Mouse (Mus musculus): ENCODE measurements around the gene Rbm15. TPM values are rescaled to one million over a fixed set of nuclear protein-coding genes. Genes with fewer than 3 reads are reported as not detected.

Rbm15 gene
- 8.5 and 8.8 TPM in 2 replicates for polyA plus RNA-seq (2012; rRNA removed)

DNA sequence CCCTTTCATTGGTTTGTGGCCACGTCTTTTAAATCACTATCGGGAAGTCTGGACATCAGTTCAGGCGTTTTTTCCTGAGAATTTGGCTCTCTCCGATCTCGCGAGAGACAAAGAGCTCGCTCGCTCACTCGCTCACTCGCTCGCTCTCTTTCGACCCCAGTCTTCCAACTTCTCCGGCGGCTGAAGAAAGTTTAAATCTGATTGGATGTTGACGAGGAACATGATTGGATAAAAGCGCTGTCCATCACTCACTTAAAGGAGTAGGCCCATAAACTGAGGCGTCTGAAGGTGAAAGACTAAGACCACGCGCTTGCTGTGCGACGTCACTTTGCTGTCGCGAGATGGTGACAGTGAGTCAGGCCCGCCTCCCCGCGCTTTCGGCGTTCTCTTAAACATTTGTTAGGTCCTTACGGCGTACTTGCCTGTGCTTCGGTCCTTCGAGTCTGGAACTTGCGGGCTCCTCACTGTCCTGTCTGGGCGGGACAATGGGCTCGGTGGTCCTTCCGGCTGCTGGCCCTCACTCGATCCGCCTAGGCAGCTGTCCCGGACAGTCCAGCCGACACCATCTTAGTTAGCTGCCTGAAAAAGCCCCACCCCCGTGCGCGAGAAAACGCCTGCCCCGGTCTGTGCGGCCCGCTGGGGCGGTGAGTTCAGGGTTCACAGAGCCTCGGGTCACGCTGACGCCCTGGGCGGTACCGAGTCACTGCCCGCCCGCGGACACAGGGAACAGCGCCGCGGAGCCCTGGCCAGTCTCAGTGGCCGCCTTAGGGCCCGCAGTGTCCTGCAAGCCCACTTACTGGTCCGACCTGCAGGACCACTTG is at the start of gene Rbm15:
Rbm15 (minus strand) TSS at position 293 of the 821 bp plus-strand sequence.
- Histone ChIP-seq H3K27ac (ENCODE audit: control insufficient read depth, insufficient read depth, low read depth, low read length) (peak within 1 kb of the TSS; percentile 99), H3K27me3 (ENCODE audit: control insufficient read depth, insufficient read depth, low read length) (no peaks in the 10 kb centered on the region), H3K36me3 (ENCODE audit: control insufficient read depth, insufficient read depth, low read length) (peaks cover 6% of the 10 kb centered on the region; the same call in 1 of the 2 replicates), H3K4me1 (ENCODE audit: control insufficient read depth, insufficient read depth, low read length) (peaks cover 9% of the 10 kb centered on the region), H3K4me3 (ENCODE audit: control insufficient read depth, low read depth, low read length) (peak within 1 kb of the TSS; percentile 89)
- TF ChIP-seq POLR2A (IDR thresholded peaks at IDR 0.05; ENCODE audit: control insufficient read depth, low read depth, low read length) (peak; percentile 70), CTCF (IDR thresholded peaks at IDR 0.05; ENCODE audit: control insufficient read depth, insufficient read depth, insufficient replicate concordance, low read depth, low read length) (no peak)

GRCm38 (mm10) chr3:107379422-107379821 is 45.9 kb upstream of the Rbm15 start:
- H3K4me3 ChIP-seq (ENCODE audit: control insufficient read depth, low read depth, low read length), result no peak overlapping the region
- no peaks in the 10 kb centered on the region for H3K27me3 ChIP-seq (ENCODE audit: control insufficient read depth, insufficient read depth, low read length)
- TF ChIP-seq POLR2A (IDR thresholded peaks at IDR 0.05; ENCODE audit: control insufficient read depth, low read depth, low read length), result no peak
- TF ChIP-seq CTCF (IDR thresholded peaks at IDR 0.05; ENCODE audit: control insufficient read depth, insufficient read depth, insufficient replicate concordance, low read depth, low read length), result peak; percentile 65; the same call in 1 of the 2 replicates
- peaks cover 4% of the 10 kb centered on the region for H3K4me1 ChIP-seq (ENCODE audit: control insufficient read depth, insufficient read depth, low read length)
- no peak overlapping the region for H3K27ac ChIP-seq (ENCODE audit: control insufficient read depth, insufficient read depth, low read depth, low read length)
- H3K36me3 ChIP-seq (ENCODE audit: control insufficient read depth, insufficient read depth, low read length), result no peaks in the 10 kb centered on the region

DNA sequence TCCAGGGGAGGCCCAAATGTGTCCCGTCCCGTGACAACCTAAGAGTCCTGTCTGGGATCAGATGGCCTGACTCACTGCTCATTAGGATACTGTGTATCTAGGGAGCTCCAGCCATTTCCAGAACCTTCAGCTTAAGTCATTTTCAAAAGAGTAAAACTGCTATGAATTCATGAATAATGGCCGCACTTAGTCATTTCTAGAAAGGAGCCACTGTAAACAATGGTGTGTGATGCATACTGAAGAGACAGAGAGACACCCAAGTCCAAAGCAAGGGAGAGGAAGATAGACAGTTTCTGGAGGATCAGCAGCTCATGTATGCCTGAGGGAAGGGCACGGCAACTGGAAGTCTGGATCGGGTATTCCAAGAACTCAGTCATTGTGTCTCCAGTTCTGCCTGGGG is 45.2 kb upstream of the Rbm15 start:
- no peak overlapping the region for H3K27ac ChIP-seq (ENCODE audit: control insufficient read depth, insufficient read depth, low read depth, low read length)
- H3K27me3 ChIP-seq (ENCODE audit: control insufficient read depth, insufficient read depth, low read length), result no peaks in the 10 kb centered on the region
- peaks cover 4% of the 10 kb centered on the region for H3K4me1 ChIP-seq (ENCODE audit: control insufficient read depth, insufficient read depth, low read length)
- no peaks in the 10 kb centered on the region for H3K36me3 ChIP-seq (ENCODE audit: control insufficient read depth, insufficient read depth, low read length)
- no peak overlapping the region for H3K4me3 ChIP-seq (ENCODE audit: control insufficient read depth, low read depth, low read length)
- TF ChIP-seq POLR2A (IDR thresholded peaks at IDR 0.05; ENCODE audit: control insufficient read depth, low read depth, low read length) (no peak), CTCF (IDR thresholded peaks at IDR 0.05; ENCODE audit: control insufficient read depth, insufficient read depth, insufficient replicate concordance, low read depth, low read length) (no peak)

DNA sequence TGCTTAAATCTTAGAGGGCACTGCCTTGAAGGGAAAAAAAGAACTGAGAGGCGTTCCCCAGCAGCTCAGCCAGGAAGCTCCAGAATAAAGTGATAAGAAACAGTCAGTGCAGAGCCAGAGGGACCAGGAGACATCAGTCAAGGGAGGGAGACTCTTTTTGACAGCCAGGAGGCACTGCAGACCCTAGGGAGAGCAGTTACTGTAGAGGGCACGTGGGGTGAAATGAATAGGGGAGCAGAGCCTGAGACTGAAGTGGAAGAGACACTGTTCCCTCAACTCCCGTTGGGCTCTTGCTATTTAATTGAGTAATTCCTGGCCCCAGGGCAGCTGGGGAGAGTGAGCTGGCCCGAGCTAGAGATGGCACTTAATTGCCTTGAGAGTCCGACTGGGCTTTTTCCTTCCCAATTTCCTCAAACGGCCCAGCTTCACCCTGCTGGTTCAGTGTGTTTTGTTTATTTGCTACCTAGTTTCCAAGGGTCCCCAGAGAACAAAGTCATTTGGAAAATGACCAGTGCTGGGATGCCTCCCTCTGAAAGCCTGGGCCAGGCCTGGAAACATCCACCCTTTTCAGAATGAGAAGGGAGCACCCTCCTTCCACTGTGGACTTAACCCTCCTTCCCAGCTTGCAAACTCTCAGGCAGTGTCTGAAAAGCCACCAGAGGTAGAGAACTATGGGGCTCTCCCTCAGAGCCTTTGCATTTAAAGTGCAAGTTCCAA is 41.6 kb upstream of the Rbm15 start:
- TF ChIP-seq POLR2A (IDR thresholded peaks at IDR 0.05; ENCODE audit: control insufficient read depth, low read depth, low read length), result no peak
- TF ChIP-seq CTCF (IDR thresholded peaks at IDR 0.05; ENCODE audit: control insufficient read depth, insufficient read depth, insufficient replicate concordance, low read depth, low read length), result no peak
- no peaks in the 10 kb centered on the region for H3K27me3 ChIP-seq (ENCODE audit: control insufficient read depth, insufficient read depth, low read length)
- no peaks in the 10 kb centered on the region for H3K36me3 ChIP-seq (ENCODE audit: control insufficient read depth, insufficient read depth, low read length)
- peaks cover 4% of the 10 kb centered on the region for H3K4me1 ChIP-seq (ENCODE audit: control insufficient read depth, insufficient read depth, low read length)
- H3K27ac ChIP-seq (ENCODE audit: control insufficient read depth, insufficient read depth, low read depth, low read length), result no peak overlapping the region
- no peak overlapping the region for H3K4me3 ChIP-seq (ENCODE audit: control insufficient read depth, low read depth, low read length)

DNA sequence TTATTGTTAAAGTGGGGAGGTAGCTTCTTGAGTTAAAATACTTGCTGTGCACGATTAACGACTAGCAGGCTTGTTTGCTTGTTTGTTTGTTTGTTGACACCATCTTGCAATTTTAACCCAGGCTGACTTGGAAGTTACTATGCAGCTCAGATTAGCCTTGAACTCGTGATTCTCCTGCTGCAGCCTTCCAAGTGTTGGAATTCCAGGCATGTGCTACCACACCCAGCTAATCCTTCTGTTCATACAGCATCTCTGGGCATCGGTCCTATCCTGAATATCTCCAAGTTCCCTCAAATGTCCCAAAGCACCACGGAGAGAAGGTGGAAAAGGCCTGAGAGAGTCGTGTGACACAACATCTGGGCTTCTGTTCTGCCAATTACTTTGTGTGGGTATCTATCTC is 35.7 kb upstream of the Rbm15 start:
- H3K4me1 ChIP-seq (ENCODE audit: control insufficient read depth, insufficient read depth, low read length), result no peaks in the 10 kb centered on the region
- TF ChIP-seq CTCF (IDR thresholded peaks at IDR 0.05; ENCODE audit: control insufficient read depth, insufficient read depth, insufficient replicate concordance, low read depth, low read length) (no peak), POLR2A (IDR thresholded peaks at IDR 0.05; ENCODE audit: control insufficient read depth, low read depth, low read length) (no peak)
- H3K4me3 ChIP-seq (ENCODE audit: control insufficient read depth, low read depth, low read length), result no peak overlapping the region
- H3K36me3 ChIP-seq (ENCODE audit: control insufficient read depth, insufficient read depth, low read length), result no peaks in the 10 kb centered on the region
- H3K27ac ChIP-seq (ENCODE audit: control insufficient read depth, insufficient read depth, low read depth, low read length), result no peak overlapping the region
- no peaks in the 10 kb centered on the region for H3K27me3 ChIP-seq (ENCODE audit: control insufficient read depth, insufficient read depth, low read length)

GRCm38 (mm10) chr3:107367938-107368599 is 34.6 kb upstream of the Rbm15 start:
- no peak overlapping the region for H3K27ac ChIP-seq (ENCODE audit: control insufficient read depth, insufficient read depth, low read depth, low read length)
- TF ChIP-seq CTCF (IDR thresholded peaks at IDR 0.05; ENCODE audit: control insufficient read depth, insufficient read depth, insufficient replicate concordance, low read depth, low read length), result no peak
- TF ChIP-seq POLR2A (IDR thresholded peaks at IDR 0.05; ENCODE audit: control insufficient read depth, low read depth, low read length), result no peak

GRCm38 (mm10) chr3:107365341-107365740 is 31.9 kb upstream of the Rbm15 start:
- H3K27me3 ChIP-seq (ENCODE audit: control insufficient read depth, insufficient read depth, low read length), result no peaks in the 10 kb centered on the region
- no peak overlapping the region for H3K4me3 ChIP-seq (ENCODE audit: control insufficient read depth, low read depth, low read length)
- TF ChIP-seq POLR2A (IDR thresholded peaks at IDR 0.05; ENCODE audit: control insufficient read depth, low read depth, low read length), result no peak
- TF ChIP-seq CTCF (IDR thresholded peaks at IDR 0.05; ENCODE audit: control insufficient read depth, insufficient read depth, insufficient replicate concordance, low read depth, low read length), result no peak
- H3K4me1 ChIP-seq (ENCODE audit: control insufficient read depth, insufficient read depth, low read length), result no peaks in the 10 kb centered on the region
- H3K27ac ChIP-seq (ENCODE audit: control insufficient read depth, insufficient read depth, low read depth, low read length), result no peak overlapping the region
- no peaks in the 10 kb centered on the region for H3K36me3 ChIP-seq (ENCODE audit: control insufficient read depth, insufficient read depth, low read length)

More at GRCm38 (mm10) chr3:107367938-107368599, 34.6 kb upstream of the Rbm15 start:
- Histone ChIP-seq H3K27me3 (ENCODE audit: control insufficient read depth, insufficient read depth, low read length) (no peaks in the 10 kb centered on the region), H3K4me1 (ENCODE audit: control insufficient read depth, insufficient read depth, low read length) (no peaks in the 10 kb centered on the region), H3K4me3 (ENCODE audit: control insufficient read depth, low read depth, low read length) (no peak overlapping the region), H3K36me3 (ENCODE audit: control insufficient read depth, insufficient read depth, low read length) (no peaks in the 10 kb centered on the region)
